17 mouse cellular contexts compared by ENCODE assay signal in the genomic region with DNA sequence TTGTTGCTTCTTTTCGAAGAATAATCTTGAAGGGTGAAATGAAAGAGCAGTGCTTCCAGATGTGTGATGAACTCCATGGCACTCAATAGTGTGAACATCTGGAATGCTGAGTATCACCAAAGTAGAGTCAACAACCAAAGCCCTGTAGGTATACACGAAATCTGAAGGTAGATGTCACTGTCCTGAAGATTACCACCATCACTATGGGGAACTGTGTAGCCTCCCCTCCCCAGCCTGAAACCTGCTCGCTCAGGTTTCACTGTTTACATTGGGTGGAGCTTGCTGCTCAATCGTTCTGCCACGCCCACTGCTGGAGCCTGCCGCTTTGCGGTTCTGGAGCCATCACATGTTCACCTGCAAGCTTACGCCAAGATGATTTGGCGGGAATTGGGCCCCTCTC.
A peak's percentile ranks its signal among the peaks of the same experiment; 100 is the strongest.
DNase-seq lines count a peak whose midpoint lies in the region; ATAC-seq lines count a peak whose summit lies in the region.
"Had no signal": no experiment of that assay in that cellular context is flagged by ENCODE, and none has a peak within 500 bp of the region (broad histone marks: within the 10 kb centered on the region; RNA-seq: fewer than 3 reads in every experiment).

No protein-coding gene starts in this region.

- no peak overlapping the region for H3K9ac ChIP-seq in heart, embryonic 16.5 days (ENCODE audit: low read length)
- H3K9ac ChIP-seq in embryonic facial prominence, embryonic 14.5 days (ENCODE audit: low read depth, low read length): no peak overlapping the region
- H3K9ac ChIP-seq: embryonic facial prominence, embryonic 12.5 days; limb, embryonic 15.5 days; lung, embryonic 15.5 days; midbrain, embryonic 15.5 days had no signal

- intact Hi-C loops in heart, postnatal 25 days (cut with DNase I): no loop called here

- no peak overlapping the region for H3K27ac ChIP-seq in heart, embryonic 16.5 days (ENCODE audit: low read length)
- H3K27ac ChIP-seq in embryonic facial prominence, embryonic 14.5 days (replicated peaks; ENCODE audit: low read depth, low read length): no peak overlapping the region
- H3K27ac ChIP-seq: embryonic facial prominence, embryonic 12.5 days; forebrain, embryonic 10.5 days; layer of hippocampus, adult 2 months; limb, embryonic 15.5 days; lung, embryonic 15.5 days; midbrain, embryonic 15.5 days had no signal

- DNase-seq in heart, postnatal 25 days (ENCODE audit: low spot score): no peak
- peak; percentile 1 for DNase-seq in lung, postnatal 10 days
- no peak for DNase-seq in lung, adult 18-20 months
- DNase-seq in embryonic facial prominence, embryonic 14.5 days (ENCODE audit: low spot score): peak; percentile 57
- no peak for DNase-seq in adrenal gland, postnatal 36 days
- DNase-seq in right cerebral cortex, postnatal 4 days: no peak
- DNase-seq: adrenal gland, postnatal 14 days; cerebellum, adult 9-11 months; gastrocnemius, postnatal 14 days; thymus, adult 2 months had no signal

- 24% methylated on average over 9 of the region's 9 CpGs for WGBS in heart, embryonic 16.5 days
- WGBS in embryonic facial prominence, embryonic 14.5 days: 18% methylated on average over 9 of the region's 9 CpGs

- no peak for ATAC-seq in heart, embryonic 16.5 days (replicated peaks; ENCODE audit: extremely low read depth, insufficient read depth, low FRiP score)
- ATAC-seq in embryonic facial prominence, embryonic 14.5 days (ENCODE audit: low read depth): no peak
- ATAC-seq: midbrain, embryonic 15.5 days had no signal

- H3K4me1 ChIP-seq in heart, embryonic 16.5 days (ENCODE audit: control insufficient read depth, insufficient read depth, low read length): no peaks in the 10 kb centered on the region
- H3K4me1 ChIP-seq in embryonic facial prominence, embryonic 14.5 days (ENCODE audit: control insufficient read depth, insufficient read depth, low read length): no peaks in the 10 kb centered on the region
- H3K4me1 ChIP-seq: embryonic facial prominence, embryonic 12.5 days; limb, embryonic 15.5 days; lung, embryonic 15.5 days had no signal

- H3K9me3 ChIP-seq in heart, embryonic 16.5 days (replicated peaks; ENCODE audit: control insufficient read depth, low read length): no peaks in the 10 kb centered on the region
- no peaks in the 10 kb centered on the region for H3K9me3 ChIP-seq in embryonic facial prominence, embryonic 14.5 days (ENCODE audit: control insufficient read depth, low read length)
- H3K9me3 ChIP-seq: embryonic facial prominence, embryonic 12.5 days; forebrain, embryonic 10.5 days; limb, embryonic 15.5 days; lung, embryonic 15.5 days; midbrain, embryonic 15.5 days had no signal

- H3K36me3 ChIP-seq in heart, embryonic 16.5 days (ENCODE audit: control insufficient read depth, insufficient read depth): no peaks in the 10 kb centered on the region
- H3K36me3 ChIP-seq in embryonic facial prominence, embryonic 14.5 days (ENCODE audit: control insufficient read depth, insufficient read depth, low read length): no peaks in the 10 kb centered on the region
- H3K36me3 ChIP-seq: embryonic facial prominence, embryonic 12.5 days; forebrain, embryonic 10.5 days; limb, embryonic 15.5 days; lung, embryonic 15.5 days; midbrain, embryonic 15.5 days had no signal

- H3K27me3 ChIP-seq in heart, embryonic 16.5 days (ENCODE audit: control insufficient read depth, insufficient read depth, low read length): no peaks in the 10 kb centered on the region
- H3K27me3 ChIP-seq in embryonic facial prominence, embryonic 14.5 days (replicated peaks; ENCODE audit: control insufficient read depth, insufficient read depth, low read length): no peaks in the 10 kb centered on the region
- H3K27me3 ChIP-seq: embryonic facial prominence, embryonic 12.5 days; limb, embryonic 15.5 days; lung, embryonic 15.5 days; midbrain, embryonic 15.5 days had no signal

- peak overlapping the region; percentile 5; the same call in 1 of the 2 replicates for H3K4me2 ChIP-seq in heart, embryonic 16.5 days (ENCODE audit: low read depth, low read length)
- H3K4me2 ChIP-seq in embryonic facial prominence, embryonic 14.5 days (ENCODE audit: low read depth, low read length): peak overlapping the region; percentile 21; the same call in 1 of the 2 replicates
- H3K4me2 ChIP-seq: embryonic facial prominence, embryonic 12.5 days; limb, embryonic 15.5 days; lung, embryonic 15.5 days; midbrain, embryonic 15.5 days had no signal

- no peak overlapping the region for H3K4me3 ChIP-seq in heart, embryonic 16.5 days (ENCODE audit: low read length)
- H3K4me3 ChIP-seq in embryonic facial prominence, embryonic 14.5 days (ENCODE audit: low read depth, low read length): no peak overlapping the region
- H3K4me3 ChIP-seq: embryonic facial prominence, embryonic 12.5 days; forebrain, embryonic 10.5 days; layer of hippocampus, adult 2 months; limb, embryonic 15.5 days; lung, embryonic 15.5 days; midbrain, embryonic 15.5 days had no signal

Comparison
In these comparisons a context has a peak if more than half of its experiments do, and no peak if none do; other contexts are left out.
1. DNase-seq: peak in lung, postnatal 10 days (single experiment) and embryonic facial prominence, embryonic 14.5 days (single experiment); none in heart, postnatal 25 days (single experiment), lung, adult 18-20 months (0 of 2), adrenal gland, postnatal 36 days (0 of 2) and right cerebral cortex, postnatal 4 days (single experiment).